ENCODE assay signal across 8 mouse cellular contexts in genomic region chr7:45369836-45370474, GRCm38 (mm10). TPM values are rescaled to one million over a fixed set of nuclear protein-coding genes. Genes with fewer than 3 reads are reported as not detected.
DNase-seq lines count a peak whose midpoint lies in the region; ATAC-seq lines count a peak whose summit lies in the region.

No protein-coding gene starts in this region.

- peak overlapping the region; percentile 8; the same call in 1 of the 2 replicates for H3K9ac ChIP-seq in intestine, embryonic 14.5 days (ENCODE audit: low read length)
- peak overlapping the region; percentile 46 for H3K9ac ChIP-seq in neural tube, embryonic 14.5 days (replicated peaks; ENCODE audit: low read depth, low read length)

- ATAC-seq in frontal cortex, adult (ENCODE audit: low TSS enrichment): no peak
- ATAC-seq in intestine, embryonic 14.5 days (replicated peaks; ENCODE audit: low FRiP score, low TSS enrichment, low read depth): no peak; the same call in 1 of the 2 replicates
- no peak; the same call in none of the 2 replicates for ATAC-seq in neural tube, embryonic 14.5 days (ENCODE audit: low read depth)

- H3K4me1 ChIP-seq in intestine, embryonic 14.5 days (replicated peaks; ENCODE audit: control insufficient read depth, insufficient read depth, low read length): peaks cover 15% of the 10 kb centered on the region; the same call in 1 of the 2 replicates
- peaks cover 27% of the 10 kb centered on the region for H3K4me1 ChIP-seq in neural tube, embryonic 14.5 days (ENCODE audit: control insufficient read depth, insufficient read depth, low read length)

- DNase-seq in frontal cortex, postnatal 36 days (ENCODE audit: low spot score in 2 of 2): peak; percentile 29 to 50
- DNase-seq in right cerebral cortex, postnatal 14 days: peak; percentile 39
- no peak for DNase-seq in right cerebral cortex, postnatal 25 days
- DNase-seq in intestine, embryonic 14.5 days (ENCODE audit: low spot score): no peak
- DNase-seq in thymus, postnatal 14 days: no peak
- DNase-seq in embryo, embryonic 9.5 days (ENCODE audit: extremely low spot score): no peak

- no peak overlapping the region for H3K27ac ChIP-seq in intestine, embryonic 14.5 days (ENCODE audit: low read depth)
- H3K27ac ChIP-seq in neural tube, embryonic 14.5 days (ENCODE audit: low read depth, low read length): no peak overlapping the region

- peak overlapping the region; percentile 48 for H3K4me3 ChIP-seq in intestine, embryonic 14.5 days (ENCODE audit: low read depth, low read length)
- peak overlapping the region; percentile 46 for H3K4me3 ChIP-seq in neural tube, embryonic 14.5 days (ENCODE audit: low read depth, low read length)

- peak overlapping the region; percentile 80 for H3K4me2 ChIP-seq in intestine, embryonic 14.5 days (ENCODE audit: low read length)
- H3K4me2 ChIP-seq in neural tube, embryonic 14.5 days (ENCODE audit: low read depth, low read length): peak overlapping the region; percentile 79

- WGBS in intestine, embryonic 14.5 days: 9% methylated on average over 48 of the region's 52 CpGs
- 11% methylated on average over 43 of the region's 52 CpGs for WGBS in neural tube, embryonic 14.5 days

- peaks cover 28% of the 10 kb centered on the region for H3K36me3 ChIP-seq in intestine, embryonic 14.5 days (ENCODE audit: control insufficient read depth, insufficient read depth, low read length)
- H3K36me3 ChIP-seq in neural tube, embryonic 14.5 days (ENCODE audit: control insufficient read depth, insufficient read depth, low read length): peaks cover 11% of the 10 kb centered on the region; the same call in 1 of the 2 replicates

- H3K9me3 ChIP-seq in intestine, embryonic 14.5 days (ENCODE audit: control insufficient read depth, low read length): no peaks in the 10 kb centered on the region
- no peaks in the 10 kb centered on the region for H3K9me3 ChIP-seq in neural tube, embryonic 14.5 days (ENCODE audit: control insufficient read depth, low read length)

- H3K27me3 ChIP-seq in intestine, embryonic 14.5 days (replicated peaks; ENCODE audit: control insufficient read depth, insufficient read depth, low read length): peaks cover 27% of the 10 kb centered on the region
- peaks cover 5% of the 10 kb centered on the region for H3K27me3 ChIP-seq in neural tube, embryonic 14.5 days (ENCODE audit: control insufficient read depth, insufficient read depth, low read length)

RNA-seq across cellular contexts. Expression of gene Lin7b, which starts 0.4 kb away (rescaled TPM):
- 3.0 and 3.2 TPM in 2 replicates for polyA plus RNA-seq in intestine, embryonic 14.5 days (2014; fragmentation: Nextera tagmentation; extraction: Ambion mirVana)
- 24.9 and 49.4 TPM in 2 replicates for polyA plus RNA-seq in neural tube, embryonic 14.5 days (2014; fragmentation: Nextera tagmentation; extraction: Ambion mirVana)

RNA-seq across cellular contexts. Expression of gene Ppfia3, which starts 3.1 kb away (rescaled TPM):
- polyA plus RNA-seq in intestine, embryonic 14.5 days (2014; fragmentation: Nextera tagmentation; extraction: Ambion mirVana): 5.5 and 5.8 TPM in 2 replicates
- 28.4 and 30.4 TPM in 2 replicates for polyA plus RNA-seq in neural tube, embryonic 14.5 days (2014; fragmentation: Nextera tagmentation; extraction: Ambion mirVana)

RNA-seq across cellular contexts. Expression of gene Snrnp70, which starts 25.6 kb away (rescaled TPM):
- 77.1 and 86.0 TPM in 2 replicates for polyA plus RNA-seq in intestine, embryonic 14.5 days (2014; fragmentation: Nextera tagmentation; extraction: Ambion mirVana)
- polyA plus RNA-seq in neural tube, embryonic 14.5 days (2014; fragmentation: Nextera tagmentation; extraction: Ambion mirVana): 76.1 and 93.7 TPM in 2 replicates

RNA-seq across cellular contexts. Expression of gene Hrc, which starts 34.9 kb away (rescaled TPM):
- 0.58 and 0.63 TPM in 2 replicates for polyA plus RNA-seq in intestine, embryonic 14.5 days (2014; fragmentation: Nextera tagmentation; extraction: Ambion mirVana)
- polyA plus RNA-seq in neural tube, embryonic 14.5 days (2014; fragmentation: Nextera tagmentation; extraction: Ambion mirVana): 0.13 and 0.52 TPM in 2 replicates

RNA-seq across cellular contexts. Expression of gene Kcna7, which starts 35.5 kb away (rescaled TPM):
- polyA plus RNA-seq in intestine, embryonic 14.5 days (2014; fragmentation: Nextera tagmentation; extraction: Ambion mirVana): 0.11 TPM in 1 of 2 replicates, not detected in the other
- not detected in 2 replicates for polyA plus RNA-seq in neural tube, embryonic 14.5 days (2014; fragmentation: Nextera tagmentation; extraction: Ambion mirVana)

Comparison
In these comparisons a context has a peak if more than half of its experiments do, and no peak if none do; other contexts are left out.
1. DNase-seq: peak in frontal cortex, postnatal 36 days (2 of 2) and right cerebral cortex, postnatal 14 days (single experiment); none in right cerebral cortex, postnatal 25 days (single experiment), intestine, embryonic 14.5 days (single experiment), thymus, postnatal 14 days (single experiment) and embryo, embryonic 9.5 days (single experiment).